Mouse (Mus musculus): ENCODE results near the gene Nedd9. TPM values are rescaled to one million over a fixed set of nuclear protein-coding genes. Genes with fewer than 3 reads are reported as not detected.
"Not testable (repeated sequence)": the region's sequence is repeated elsewhere in the genome, so short reads cannot be mapped to it uniquely, and the experiment has no call there.

Nedd9 gene
- total and polyA plus RNA-seq, 2 experiments from 2014 or later = 12.6 to 30.5 TPM

- no peak for DNase-seq
- Histone ChIP-seq H3K27ac (ENCODE audit: low read depth, low read length) (no peak within 1 kb of the TSS), H3K4me1 (ENCODE audit: insufficient read depth) (no peaks in the 10 kb centered on the region), H3K9ac (no peak within 1 kb of the TSS), H3K27me3 (ENCODE audit: insufficient read depth, low read length) (no peaks in the 10 kb centered on the region), H3K4me3 (ENCODE audit: low read depth, low read length) (no peak within 1 kb of the TSS), H3K4me2 (ENCODE audit: low read depth) (no peak within 1 kb of the TSS), H3K36me3 (ENCODE audit: insufficient read depth) (peaks cover 12% of the 10 kb centered on the region), H3K9me3 (ENCODE audit: low read length) (no peaks in the 10 kb centered on the region)
- WGBS = 98% methylated on average over 10 of the region's 10 CpGs
- ATAC-seq = no peak
- no peak for TF ChIP-seq CTCF (IDR thresholded peaks at IDR 0.05; ENCODE audit: low read depth)
Observed at GRCm38 (mm10) chr13:41273927-41274650, 213.1 kb downstream of the Nedd9 start, which contains the start of gene Gm17364. Gene Gm17364, minus strand, starts transcription at chr13:41273977.

GRCm38 (mm10) chr13:41267827-41268408 lies 219.2 kb downstream of the Nedd9 start:
- no peaks in the 10 kb centered on the region for H3K9me3 ChIP-seq (ENCODE audit: low read length)
- DNase-seq (no peak), ATAC-seq (peak; percentile 65)
- no peak for TF ChIP-seq CTCF (IDR thresholded peaks at IDR 0.05; ENCODE audit: low read depth)
- H3K36me3 ChIP-seq (ENCODE audit: insufficient read depth) = peaks cover 2% of the 10 kb centered on the region; the same call in 1 of the 2 replicates
- no peak overlapping the region for H3K4me2 ChIP-seq (ENCODE audit: low read depth)
- H3K9ac ChIP-seq = no peak overlapping the region
- no peaks in the 10 kb centered on the region for H3K4me1 ChIP-seq (ENCODE audit: insufficient read depth)
- WGBS = 40% methylated on average over 7 of the region's 7 CpGs
- no peak overlapping the region for H3K27ac ChIP-seq (ENCODE audit: low read depth, low read length)
- H3K27me3 ChIP-seq (ENCODE audit: insufficient read depth, low read length) = no peaks in the 10 kb centered on the region
- H3K4me3 ChIP-seq (ENCODE audit: low read depth, low read length) = no peak overlapping the region

- no peaks in the 10 kb centered on the region for H3K36me3 ChIP-seq (ENCODE audit: insufficient read depth)
- WGBS = 89% methylated on average over 5 of the region's 5 CpGs
Observed at GRCm38 (mm10) chr13:41263304-41264006, 223.7 kb downstream of the Nedd9 start.

GRCm38 (mm10) chr13:41261617-41262016 lies 225.5 kb downstream of the Nedd9 start:
- not testable (repeated sequence) for ATAC-seq; H3K27ac ChIP-seq (ENCODE audit: low read depth, low read length); H3K4me1 ChIP-seq (ENCODE audit: insufficient read depth); H3K9me3 ChIP-seq (ENCODE audit: low read length); DNase-seq; H3K36me3 ChIP-seq (ENCODE audit: insufficient read depth); H3K4me2 ChIP-seq (ENCODE audit: low read depth); H3K9ac ChIP-seq; H3K27me3 ChIP-seq (ENCODE audit: insufficient read depth, low read length); H3K4me3 ChIP-seq (ENCODE audit: low read depth, low read length)
- WGBS = 96% methylated on average over 8 of the region's 8 CpGs

More at GRCm38 (mm10) chr13:41263304-41264006, 223.7 kb downstream of the Nedd9 start:
- H3K9me3 ChIP-seq (ENCODE audit: low read length) = no peaks in the 10 kb centered on the region
- no peaks in the 10 kb centered on the region for H3K27me3 ChIP-seq (ENCODE audit: insufficient read depth, low read length)
- H3K27ac ChIP-seq (ENCODE audit: low read depth, low read length) = no peak overlapping the region
- no peak for TF ChIP-seq CTCF (IDR thresholded peaks at IDR 0.05; ENCODE audit: low read depth)
- no peak overlapping the region for H3K9ac ChIP-seq
- no peak overlapping the region for H3K4me2 ChIP-seq (ENCODE audit: low read depth)
- H3K4me1 ChIP-seq (ENCODE audit: insufficient read depth) = no peaks in the 10 kb centered on the region
- DNase-seq (no peak), ATAC-seq (no peak)
- H3K4me3 ChIP-seq (ENCODE audit: low read depth, low read length) = no peak overlapping the region

Other genes starting within 250 kb of the Nedd9 start
- gene Smim13, start 237.5 kb downstream of the Nedd9 start, total RNA-seq (2014; rRNA removed) = 53.2 and 58.1 TPM in 2 replicates
- gene Smim13, start 237.5 kb downstream of the Nedd9 start, polyA plus RNA-seq (2015; fragmentation: Nextera tagmentation; extraction: Ambion mirVana) = 21.6 and 28.1 TPM in 2 replicates
- gene Gm17364, start 213.4 kb downstream of the Nedd9 start, total RNA-seq (2014; rRNA removed) = not detected in 2 replicates
- not detected in 2 replicates for gene Gm17364, start 213.4 kb downstream of the Nedd9 start, polyA plus RNA-seq (2015; fragmentation: Nextera tagmentation; extraction: Ambion mirVana)
- 32.9 and 35.6 TPM in 2 replicates for gene Tmem170b, start 118.5 kb upstream of the Nedd9 start, total RNA-seq (2014; rRNA removed)
- gene Tmem170b, start 118.5 kb upstream of the Nedd9 start, polyA plus RNA-seq (2015; fragmentation: Nextera tagmentation; extraction: Ambion mirVana) = 19.2 and 33.7 TPM in 2 replicates